Mouse (Mus musculus) spleen, postnatal 14 days (tissue): ENCODE measurements around the gene Gm4763.
"Not testable (repeated sequence)": the region's sequence is repeated elsewhere in the genome, so short reads cannot be mapped to it uniquely, and the experiment has no call there.

Source experiments
- DNase-seq, 2 experiments: peaks; one replicate each; pipeline ENCODE4 v3.0.0; 2021 to 2022; ENCODE audit warnings: low spot score in 2 of 2

Gene Gm4763

DNA sequence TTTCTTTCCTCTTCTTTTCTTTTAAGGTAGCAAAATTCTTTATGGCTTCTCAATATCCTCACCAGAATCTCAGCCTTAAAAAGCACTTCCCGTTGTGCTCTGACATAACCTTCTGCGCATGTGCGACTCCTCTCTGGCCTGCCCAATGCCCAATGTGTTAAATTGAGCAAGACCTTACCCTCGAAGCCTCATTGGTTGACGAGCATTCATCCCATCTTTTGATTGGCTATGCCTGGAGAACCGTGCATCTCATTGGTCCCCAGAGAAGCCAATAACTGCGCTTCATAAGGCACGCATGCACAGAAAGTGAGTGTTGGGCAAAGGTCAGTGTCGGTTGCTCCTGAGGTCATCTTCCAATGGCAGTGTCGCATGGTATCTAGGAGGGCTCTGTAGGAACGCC is at the start of gene Gm4763:
TSS of gene Gm4763 (minus strand) at position 101 of the 400 bp plus-strand sequence.
- DNase-seq, result not testable (repeated sequence)

DNA sequence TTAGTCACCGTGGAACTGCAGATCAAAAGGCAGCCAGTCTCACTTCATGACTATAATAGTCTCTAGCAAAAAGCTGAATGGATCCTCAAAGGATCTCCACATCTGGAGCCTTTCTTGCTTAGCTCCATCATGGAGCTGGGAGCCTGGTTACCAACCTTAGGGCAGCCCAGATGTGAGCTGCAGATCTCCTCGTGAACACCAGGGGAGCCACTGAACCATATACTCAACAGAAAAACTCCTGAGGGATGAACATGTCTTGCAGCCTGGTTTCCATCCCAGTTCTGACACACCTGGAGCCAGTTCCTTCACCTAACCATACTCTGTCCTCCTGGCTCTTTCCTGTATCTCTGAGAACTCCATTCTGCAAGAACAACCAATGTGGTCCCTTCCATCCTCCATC is 49.4 kb upstream of the Gm4763 start:
- no peak for DNase-seq

DNA sequence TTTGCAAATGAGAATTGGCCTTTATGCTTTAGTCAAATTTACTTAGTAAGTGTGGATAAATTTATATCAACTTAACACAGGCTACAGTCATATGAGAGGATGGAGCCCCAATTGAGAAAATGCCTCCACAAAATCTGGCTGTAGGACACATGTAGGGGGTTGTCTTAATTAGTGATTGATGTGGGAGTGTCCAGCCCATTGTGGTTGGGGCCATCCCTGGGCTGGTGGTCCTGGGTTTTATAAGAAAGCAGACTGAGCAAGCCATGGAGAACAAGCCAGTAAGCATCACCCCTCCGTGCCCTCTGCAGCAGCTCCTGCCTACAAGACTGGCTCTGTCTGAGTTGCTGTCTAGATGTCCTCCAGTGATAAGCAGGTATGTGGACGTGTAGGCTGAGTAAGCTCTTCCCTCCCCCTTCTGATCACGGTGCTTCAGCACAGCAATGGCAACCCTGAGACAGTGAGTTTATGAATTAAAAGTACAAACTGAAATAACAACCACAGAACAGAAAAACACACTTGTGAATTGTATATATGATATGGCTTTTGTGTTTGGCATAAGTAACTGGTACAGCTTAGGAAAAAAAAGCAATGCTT is 47.3 kb upstream of the Gm4763 start:
- DNase-seq, result no peak

DNA sequence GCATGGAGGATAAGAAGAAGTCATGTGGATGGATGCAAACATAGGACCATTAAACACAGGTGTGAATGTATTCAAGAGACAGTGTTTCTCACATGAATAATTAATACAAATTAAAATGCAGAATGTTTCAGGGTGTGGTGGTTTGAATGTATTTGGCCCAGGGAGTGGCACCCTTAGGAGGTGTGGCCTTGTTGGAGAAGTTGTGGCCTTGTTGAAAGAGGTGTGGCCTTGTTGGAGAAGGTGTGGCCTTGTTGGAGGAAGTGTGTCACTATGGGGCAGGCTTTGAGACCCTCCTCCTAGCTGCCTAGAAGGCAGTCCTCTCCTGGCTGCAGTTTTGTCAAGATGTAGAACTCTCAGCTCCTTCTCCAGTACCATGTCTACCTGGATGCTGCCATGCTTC is 44.7 kb upstream of the Gm4763 start:
- DNase-seq, result no peak

DNA sequence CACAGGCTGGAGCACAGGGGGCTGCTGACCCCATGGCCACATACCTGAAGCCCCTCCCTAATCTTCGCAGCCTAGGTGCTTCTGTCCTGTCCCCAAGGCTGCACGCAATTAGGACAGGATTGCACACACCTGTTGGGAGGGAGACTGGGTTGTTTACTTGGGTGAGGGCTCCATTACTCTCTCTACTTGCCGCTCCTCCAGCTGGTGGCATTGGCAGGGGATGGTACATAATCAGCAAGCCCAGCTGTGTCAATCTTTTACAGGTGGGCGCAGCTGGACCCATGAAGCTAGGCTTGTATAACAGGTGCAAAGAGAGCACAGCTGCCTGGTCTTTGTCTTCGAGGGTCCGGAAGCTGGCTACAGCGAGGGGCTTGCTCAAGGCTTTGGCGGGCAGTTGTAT is 35.9 kb upstream of the Gm4763 start:
- DNase-seq, result no peak

DNA sequence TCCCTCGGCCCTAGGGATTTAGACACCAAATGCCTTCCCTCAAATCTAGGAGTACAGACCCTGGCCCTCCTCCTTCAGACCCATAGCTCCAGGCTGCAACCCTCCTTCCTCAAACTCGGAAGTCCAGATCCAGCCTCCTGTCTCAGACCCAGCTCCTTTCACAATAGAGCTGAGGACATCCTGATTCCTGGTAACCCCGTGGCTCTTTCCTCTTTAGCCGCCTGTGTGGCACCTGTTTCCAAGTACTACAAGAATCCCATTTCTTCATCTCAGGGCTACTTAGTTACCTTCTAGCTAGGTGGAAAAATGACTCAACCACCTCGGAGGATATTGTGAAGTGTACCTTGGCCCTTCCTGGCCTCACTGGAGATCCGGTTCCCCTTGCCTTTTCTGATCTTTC is 34.5 kb upstream of the Gm4763 start:
- no peak for DNase-seq

DNA sequence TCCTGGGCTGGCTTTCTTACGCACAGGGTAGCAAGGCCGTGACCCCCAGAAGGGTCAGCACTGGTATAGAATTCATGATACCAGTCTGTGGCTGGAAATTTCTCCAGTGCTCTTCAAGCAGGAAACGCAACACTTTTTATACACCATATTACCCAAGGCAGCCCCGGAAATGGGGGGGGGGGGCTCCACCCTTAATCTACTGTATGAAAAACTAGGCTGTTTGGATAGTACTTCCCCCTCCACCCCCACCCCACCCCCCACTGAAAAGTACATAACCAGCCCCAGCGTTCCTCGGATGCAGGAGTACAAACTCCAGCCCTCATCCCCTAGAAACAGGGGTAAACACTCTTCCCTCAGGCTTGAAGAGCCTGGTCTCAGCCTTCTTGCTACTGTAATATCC is 33.5 kb upstream of the Gm4763 start, which contains the start of gene Cd177:
TSS of gene Cd177 (minus strand) at position 101 of the 400 bp plus-strand sequence.
- no peak for DNase-seq

DNA sequence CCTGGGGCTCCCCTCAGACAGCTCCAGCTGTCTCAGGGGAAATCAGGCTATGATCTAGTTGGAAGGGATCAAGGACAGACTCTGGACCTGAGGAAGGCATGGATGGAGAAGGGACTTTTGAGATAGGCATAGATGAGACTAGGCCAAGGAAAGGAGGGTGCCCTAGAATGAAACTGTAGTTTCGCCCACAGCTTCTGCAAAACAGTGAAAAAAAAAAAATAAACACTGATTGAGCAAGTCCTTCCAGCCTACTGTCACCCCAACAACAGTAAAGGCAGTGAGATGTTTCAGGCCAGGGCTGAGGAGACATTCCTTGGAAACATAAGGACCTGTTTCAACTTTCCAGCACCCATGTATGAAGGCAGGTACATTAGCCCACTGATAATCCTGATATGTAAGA is 31.8 kb upstream of the Gm4763 start:
- no peak for DNase-seq

DNA sequence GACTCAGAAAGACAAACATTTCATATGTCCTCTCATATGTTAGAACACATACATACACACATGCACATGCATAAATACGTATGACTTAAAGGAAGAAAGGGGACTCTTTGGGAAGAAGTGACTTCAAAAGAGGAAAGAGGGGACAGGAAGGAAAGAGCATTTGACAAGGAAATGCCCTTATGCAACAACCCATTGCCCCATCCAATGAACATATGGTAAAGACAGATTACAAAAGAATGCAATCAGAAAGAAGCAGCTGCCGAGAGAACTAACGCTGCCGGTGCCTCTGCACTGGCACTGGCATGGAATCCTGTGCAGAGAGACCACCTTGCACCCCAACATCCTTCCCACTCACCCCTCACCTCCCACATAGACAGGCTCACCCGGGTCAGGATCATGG is 26.8 kb upstream of the Gm4763 start:
- DNase-seq, result no peak

DNA sequence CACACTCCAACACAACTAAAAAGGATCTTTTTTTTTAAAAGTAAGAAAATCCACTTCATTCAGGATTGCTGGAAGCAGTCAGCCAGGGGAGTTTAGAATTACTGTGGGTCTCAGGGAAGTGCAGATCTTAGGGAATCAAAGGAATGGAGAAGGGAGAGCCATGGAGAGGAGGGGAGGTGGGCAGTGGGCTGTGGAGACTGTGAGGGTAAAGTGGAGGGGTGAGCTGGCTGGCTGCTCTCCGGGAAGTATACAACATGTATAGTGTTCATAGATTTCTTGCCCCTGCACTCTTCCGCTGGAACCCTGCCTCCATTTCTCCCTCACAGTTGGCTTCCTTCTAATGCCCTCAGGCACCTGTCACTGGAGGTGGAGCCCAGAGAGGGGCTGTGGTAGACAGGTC is 24.9 kb upstream of the Gm4763 start:
- DNase-seq, result no peak

DNA sequence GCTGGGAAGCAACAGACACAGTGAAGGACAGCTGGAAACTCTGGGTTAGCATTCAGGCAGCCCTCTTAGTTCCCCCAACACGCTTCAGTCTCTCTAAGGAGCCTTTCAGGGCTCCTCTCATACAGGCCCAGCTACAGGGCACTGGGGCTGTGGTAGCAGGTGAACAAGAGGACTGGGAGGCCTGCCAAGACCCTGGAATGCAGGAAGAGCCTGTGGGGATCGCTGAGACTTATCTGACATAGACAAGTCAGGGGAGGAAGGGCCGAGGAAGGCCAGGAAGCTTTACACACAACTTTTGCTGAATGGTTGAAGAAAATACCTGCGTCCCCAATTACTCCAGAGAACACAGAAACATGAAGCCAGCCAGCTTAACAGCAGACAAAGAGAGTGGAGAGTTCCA is 24.0 kb upstream of the Gm4763 start:
- DNase-seq, result no peak

DNA sequence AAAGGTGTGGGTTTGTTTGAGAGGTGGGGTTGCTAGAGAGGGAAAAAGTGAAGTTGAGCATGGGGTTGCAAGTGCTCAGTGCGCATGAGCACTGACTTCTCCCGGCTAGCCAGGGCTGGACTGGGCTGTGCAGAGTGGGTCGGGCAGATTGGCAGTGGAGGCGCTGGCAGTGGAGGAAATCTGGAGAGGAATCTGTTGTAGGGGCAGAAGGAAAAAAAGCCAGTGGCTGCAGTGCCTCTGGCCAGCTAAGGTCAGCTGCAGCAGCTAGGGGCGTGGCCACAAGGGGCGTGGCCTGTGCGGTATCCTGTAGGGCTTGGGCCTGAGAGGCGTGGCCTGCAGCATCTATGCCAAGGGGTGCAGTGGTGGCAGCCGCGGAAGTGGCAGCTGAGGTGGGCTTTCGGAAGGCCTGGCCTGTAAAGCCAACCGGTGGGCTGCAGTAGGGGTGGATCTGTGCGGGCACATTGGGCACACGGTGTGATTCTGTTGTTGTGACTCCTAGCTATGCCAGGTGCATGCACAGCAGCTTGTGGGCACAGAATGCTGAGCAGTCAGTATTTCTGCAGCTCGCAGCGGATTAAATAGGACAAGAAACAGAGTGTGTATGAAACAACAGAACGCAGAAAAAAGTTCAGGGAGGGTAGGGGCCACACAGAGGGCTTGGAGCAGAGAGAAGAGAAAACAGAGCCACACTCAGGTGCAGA is 9.4 kb upstream of the Gm4763 start:
- no peak for DNase-seq

DNA sequence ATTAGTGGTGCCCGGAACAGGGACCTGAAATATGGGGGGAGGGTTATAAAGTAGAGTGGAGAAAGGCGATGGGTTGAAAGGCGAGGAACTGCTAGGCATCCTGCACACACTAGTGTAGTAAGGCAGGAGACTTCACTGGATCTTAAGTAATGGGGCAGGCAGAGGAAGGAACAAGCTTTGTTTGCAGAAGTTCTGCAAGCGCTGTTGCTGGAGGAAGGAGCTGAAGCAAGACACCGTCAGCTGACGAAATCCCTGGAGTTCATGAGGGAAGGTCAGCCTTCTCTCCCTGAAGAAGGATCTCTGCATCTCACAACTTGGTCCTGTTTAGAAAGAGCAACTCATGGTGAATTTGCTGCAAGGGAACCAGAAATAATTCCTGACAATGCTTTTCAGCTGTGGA is 11.7 kb downstream of the Gm4763 start:
- DNase-seq, result no peak

DNA sequence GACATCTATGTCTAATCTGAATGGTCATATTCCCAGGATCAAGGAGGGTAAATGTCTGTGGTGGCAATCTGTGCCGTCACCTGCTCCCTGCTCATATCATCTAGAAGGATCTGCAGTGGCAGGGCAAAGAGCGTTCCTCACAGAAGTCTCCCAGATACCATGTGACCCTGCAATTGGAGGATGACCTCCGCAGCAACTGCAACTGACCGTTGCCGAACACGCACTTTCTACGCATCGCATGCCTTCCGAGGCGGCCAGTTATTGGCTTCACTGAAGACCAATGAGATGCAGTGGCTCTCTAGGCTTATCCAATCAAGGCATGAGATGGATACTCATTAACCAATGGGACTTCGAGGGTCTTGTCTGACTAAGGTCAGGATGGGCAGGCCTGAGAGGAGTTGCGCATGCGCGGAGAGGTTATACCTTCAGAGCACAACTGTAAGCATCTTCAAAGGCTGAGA is 17.8 kb downstream of the Gm4763 start, which contains the start of gene BC049730:
TSS of gene BC049730 (plus strand) at position 411 of the 461 bp plus-strand sequence.
- DNase-seq, result no peak

DNA sequence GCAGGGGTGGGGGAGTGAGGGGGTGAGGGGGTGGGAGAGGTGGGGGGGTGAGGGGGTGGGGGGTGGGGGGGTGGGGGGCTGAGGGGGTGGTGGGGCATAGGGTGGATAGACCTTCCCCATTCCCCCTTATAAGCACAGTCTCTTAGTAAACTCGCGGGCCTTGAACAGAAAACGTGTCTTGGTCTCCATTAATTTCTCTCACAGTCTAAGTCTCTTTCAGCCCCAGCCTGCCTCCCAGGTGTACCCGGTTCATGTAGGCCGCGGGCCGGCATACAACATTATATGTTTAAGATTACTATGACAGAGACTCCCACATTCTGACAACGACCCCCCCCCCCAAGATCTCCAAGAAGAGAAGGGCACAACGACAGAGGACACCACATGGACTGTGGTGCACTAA is 23.9 kb downstream of the Gm4763 start:
- DNase-seq, result not testable (repeated sequence)

DNA sequence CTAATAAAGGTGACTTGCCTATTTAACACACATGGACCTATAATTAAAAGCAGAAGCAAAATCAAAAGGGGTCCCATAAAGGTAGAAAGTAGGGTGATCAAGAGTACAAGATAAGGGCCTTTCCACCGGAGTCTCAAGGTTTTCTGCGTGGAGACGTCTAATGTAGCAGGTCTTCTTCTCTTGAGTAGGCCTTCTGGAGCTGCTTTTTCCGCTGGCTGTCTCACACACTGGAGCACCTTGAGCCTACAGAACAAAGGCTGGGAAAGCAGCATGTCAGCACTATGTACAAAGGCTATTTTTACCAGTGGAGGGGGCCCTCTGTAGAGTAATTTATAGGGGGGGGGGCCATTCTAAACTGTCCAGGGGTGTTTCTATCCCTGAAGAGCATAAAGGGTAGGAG is 28.8 kb downstream of the Gm4763 start:
- DNase-seq, result not testable (repeated sequence)

DNA sequence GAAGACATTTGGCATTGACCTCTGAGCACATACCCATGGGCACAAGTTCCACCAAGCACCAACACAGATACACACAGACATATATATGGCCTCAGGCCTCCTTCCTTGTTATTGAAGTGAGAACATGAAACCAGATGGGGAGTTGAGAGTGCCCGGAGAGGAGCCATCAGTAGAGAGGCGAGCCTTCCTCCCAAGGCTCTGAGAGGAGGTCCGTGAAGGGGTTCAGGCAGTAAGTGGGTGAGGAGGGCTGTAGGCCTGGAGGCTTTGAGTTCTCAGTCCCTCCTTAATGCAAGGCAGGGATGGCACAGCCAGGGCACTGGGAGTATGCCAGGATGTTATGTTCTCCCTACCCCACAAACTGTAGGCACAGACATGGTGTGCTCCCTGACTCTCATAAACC is 34.0 kb downstream of the Gm4763 start:
- DNase-seq, result not testable (repeated sequence)

DNA sequence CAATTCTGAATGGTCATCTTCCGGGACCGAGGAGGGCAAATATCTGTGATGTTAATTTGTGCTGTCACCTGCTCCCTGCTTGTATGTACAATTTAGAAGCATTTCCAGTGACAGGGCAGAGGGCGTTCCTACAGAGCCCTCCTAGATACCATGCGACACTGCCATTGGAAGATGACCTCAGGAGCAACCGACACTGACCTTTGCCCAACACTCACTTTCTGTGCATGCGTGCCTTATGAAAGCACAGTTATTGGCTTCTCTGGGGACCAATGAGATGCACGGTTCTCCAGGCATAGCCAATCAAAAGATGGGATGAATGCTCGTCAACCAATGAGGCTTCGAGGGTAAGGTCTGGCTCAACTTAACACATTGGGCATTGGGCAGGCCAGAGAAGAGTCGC is 39.2 kb downstream of the Gm4763 start:
- not testable (repeated sequence) for DNase-seq

DNA sequence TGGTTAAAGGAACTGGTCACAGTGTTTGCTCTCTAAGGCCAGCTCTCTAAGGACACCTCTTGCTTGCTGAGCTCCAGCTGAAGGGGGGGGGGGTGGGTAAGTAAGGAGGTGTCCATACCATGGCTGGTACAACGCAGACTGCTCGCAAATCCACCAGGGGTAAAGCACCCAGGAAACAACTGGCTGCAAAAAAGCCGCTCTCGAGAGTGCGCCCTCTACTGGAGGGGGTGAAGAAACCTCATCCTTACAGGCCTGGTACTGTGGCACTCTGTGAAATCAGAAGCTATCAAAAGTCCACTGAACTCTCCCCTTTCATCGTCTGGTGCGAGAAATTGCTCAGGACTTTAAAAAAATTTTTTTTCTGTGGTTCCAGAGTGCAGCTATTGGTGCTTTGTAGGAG is 42.6 kb downstream of the Gm4763 start:
- not testable (repeated sequence) for DNase-seq

DNA sequence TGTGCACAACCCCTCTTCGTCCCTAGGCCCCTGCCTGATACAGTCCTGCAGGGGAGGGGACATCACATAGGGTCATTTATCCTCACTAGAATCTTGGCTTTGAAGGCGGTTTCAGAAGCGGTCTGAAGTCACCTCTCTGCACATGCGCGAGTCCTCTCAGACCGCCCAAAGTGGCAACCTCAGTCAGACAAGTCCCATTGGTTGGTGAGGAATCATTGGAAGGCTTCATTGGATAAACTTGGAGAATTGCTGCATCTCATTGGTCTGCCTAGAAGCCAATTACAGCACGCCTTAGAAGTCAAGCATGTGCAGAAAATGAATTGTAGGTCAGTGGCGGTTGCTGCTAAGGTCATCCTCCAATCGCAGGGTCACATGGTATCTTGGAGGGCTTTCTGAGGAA is 50.1 kb downstream of the Gm4763 start, which contains the start of gene Tex101:
TSS of gene Tex101 (minus strand) at position 101 of the 400 bp plus-strand sequence.
- DNase-seq, result no peak

DNA sequence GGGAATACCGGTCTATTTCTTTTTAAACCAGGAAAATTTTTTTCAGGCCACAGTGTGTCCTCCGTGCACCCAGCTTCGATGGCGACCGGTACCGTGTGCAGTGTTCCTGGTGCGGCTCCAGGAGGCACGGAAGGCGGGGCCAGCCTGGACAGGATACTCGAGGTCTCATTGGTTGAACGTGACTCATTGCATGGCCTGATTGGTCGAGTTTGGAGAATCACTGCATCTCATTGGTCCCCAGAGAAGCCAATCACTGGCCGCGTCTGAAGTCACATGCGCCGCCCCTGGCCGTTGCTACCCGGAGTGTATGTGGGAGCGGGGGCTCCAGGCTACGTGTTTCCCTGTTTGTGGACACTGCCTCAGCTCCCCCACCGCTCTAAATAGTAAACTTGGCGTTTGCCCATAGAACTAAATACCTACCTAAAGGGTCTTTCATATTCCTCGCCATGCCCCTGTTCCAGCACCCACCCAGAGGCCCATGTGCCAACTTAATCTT is 54.7 kb downstream of the Gm4763 start:
- DNase-seq, result no peak
